Mouse (Mus musculus): ENCODE results near the gene Tmem175.

DNA sequence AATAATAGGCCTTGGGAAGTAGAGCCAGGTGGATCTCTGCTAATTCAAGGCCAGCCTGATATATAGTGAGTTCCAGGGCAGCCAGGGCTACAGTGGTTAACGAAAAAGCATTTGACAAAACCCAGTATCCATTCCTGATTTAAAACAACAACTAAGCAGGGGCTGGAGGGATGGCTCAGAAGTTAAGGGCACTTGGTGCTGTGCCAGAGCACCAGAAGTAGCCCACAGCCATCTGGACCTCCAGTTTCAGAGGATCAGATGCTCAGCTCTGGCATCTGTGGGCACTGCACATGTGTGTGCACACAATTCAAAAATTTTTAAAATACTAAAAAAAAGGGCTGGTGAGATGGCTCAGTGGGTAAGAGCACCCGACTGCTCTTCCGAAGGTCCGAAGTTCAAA, 4.1 kb downstream of the Tmem175 start:
- TF ChIP-seq CTCF (IDR thresholded peaks at IDR 0.05) (no peak), EP300 (IDR thresholded peaks at IDR 0.05; ENCODE audit: insufficient read depth, low read depth, low read length) (no peak), POLR2A (IDR thresholded peaks at IDR 0.05; ENCODE audit: insufficient read depth, low read depth, low read length) (no peak)

Data from heart, adult 2 months (tissue).